Mouse (Mus musculus) hindbrain, embryonic 11.5 days (tissue): ENCODE data around the gene Ube2d1. TPM values are rescaled to one million over a fixed set of nuclear protein-coding genes. Genes with fewer than 3 reads are reported as not detected.
A peak's percentile ranks its signal among the peaks of the same experiment; 100 is the strongest.

ENCODE experiments used
- ATAC-seq: fragments of 200-750 bp; cut with Nextera tagmentation; 2 replicates; pipeline ENCODE4 v1.8.0; 2017; ENCODE audit warnings: mild to moderate bottlenecking, moderate TSS enrichment, moderate library complexity; ENCODE audit not compliant: low FRiP score
- DNase-seq: peaks from one replicate; pipeline ENCODE4 v3.0.0-alpha.2; 2015; ENCODE audit warnings: low spot score
- H3K27ac ChIP-seq: fragments of 300-500 bp; sonication (generic); 2 replicates; pipeline ENCODE4 v1.5.1; 2014; ENCODE audit warnings: mild to moderate bottlenecking, low read depth, low read length
- H3K27me3 ChIP-seq: fragments of 300-500 bp; sonication (generic); 2 replicates; pipeline ENCODE4 v1.6.1; 2014; ENCODE audit warnings: mild to moderate bottlenecking, low read length, moderate library complexity, mixed read lengths; ENCODE audit not compliant: control insufficient read depth, insufficient read depth
- H3K36me3 ChIP-seq: fragments of 300-500 bp; sonication (generic); 2 replicates; pipeline ENCODE4 v1.6.1; 2014; ENCODE audit warnings: mild to moderate bottlenecking, low read length, moderate library complexity, mixed read lengths; ENCODE audit not compliant: control insufficient read depth, insufficient read depth
- H3K4me1 ChIP-seq: fragments of 300-500 bp; sonication (generic); replicated peaks from 2 replicates; pipeline ENCODE4 v1.6.1; 2014; ENCODE audit warnings: low read length, mixed read lengths; ENCODE audit not compliant: control insufficient read depth, insufficient read depth
- H3K4me2 ChIP-seq: fragments of 300-500 bp; sonication (generic); replicated peaks from 2 replicates; pipeline ENCODE4 v1.6.1; 2014; ENCODE audit warnings: mild to moderate bottlenecking, low read depth, low read length
- H3K4me3 ChIP-seq: fragments of 300-500 bp; sonication (generic); 2 replicates; pipeline ENCODE4 v1.5.1; 2014; ENCODE audit warnings: low read depth, low read length
- H3K9ac ChIP-seq: fragments of 300-500 bp; sonication (generic); 2 replicates; pipeline ENCODE4 v1.6.1; 2014; ENCODE audit warnings: low read depth, low read length
- H3K9me3 ChIP-seq: fragments of 300-500 bp; sonication (generic); 2 replicates; pipeline ENCODE4 v1.6.1; 2016; ENCODE audit warnings: low read length; ENCODE audit not compliant: control insufficient read depth
- WGBS: fragments of 180-500 bp; shearing (Covaris S2); extraction: QIAGEN DNeasy Blood & Tissue Kit; methylation state at CpG from one replicate; pipeline ENCODE4 v1.1.7; 2014; 5-methylcytosine and 5-hydroxymethylcytosine counted together
- polyA plus RNA-seq: library from polyadenylated mRNA; unstranded; fragments of >200 nt; fragmentation: Nextera tagmentation; extraction: Ambion mirVana; gene quantifications from 2 replicates; pipeline ENCODE4 v1.2.1, GENCODE M21; 2014

Gene Ube2d1
- polyA plus RNA-seq, 1 experiment from 2014 or later = 221 TPM

DNA sequence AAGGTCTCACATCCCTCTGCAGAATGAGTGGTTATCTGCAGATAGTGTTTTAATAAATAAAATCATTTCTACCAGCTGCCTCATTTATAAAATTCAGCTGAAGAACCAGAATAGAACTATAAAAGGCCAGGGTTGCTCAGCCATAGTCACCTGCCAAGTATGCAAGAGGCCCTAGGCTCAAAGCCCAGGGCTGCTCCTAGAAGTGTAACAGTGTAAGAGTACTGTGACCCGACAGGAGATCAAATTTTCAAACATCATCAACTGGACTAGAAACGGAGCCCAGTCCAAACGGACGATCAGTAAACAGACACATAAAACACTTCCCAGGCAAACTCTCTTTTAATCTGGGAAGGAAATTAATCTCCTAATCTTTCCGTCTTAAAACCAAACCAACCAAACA, 33.2 kb downstream of the Ube2d1 start:
- H3K4me2 ChIP-seq = no peak overlapping the region
- WGBS = 85% methylated on average over 5 of the region's 5 CpGs
- H3K36me3 ChIP-seq = 0 out of 2 replicates have a peak, but pooled peaks cover 2% of the 10 kb centered on the region
- H3K4me3 ChIP-seq = no peak overlapping the region
- ATAC-seq (no peak), DNase-seq (no peak)
- no peaks in the 10 kb centered on the region for H3K27me3 ChIP-seq
- H3K9ac ChIP-seq = no peak overlapping the region
- H3K9me3 ChIP-seq = no peaks in the 10 kb centered on the region
- no peak overlapping the region for H3K27ac ChIP-seq
- no peaks in the 10 kb centered on the region for H3K4me1 ChIP-seq

DNA sequence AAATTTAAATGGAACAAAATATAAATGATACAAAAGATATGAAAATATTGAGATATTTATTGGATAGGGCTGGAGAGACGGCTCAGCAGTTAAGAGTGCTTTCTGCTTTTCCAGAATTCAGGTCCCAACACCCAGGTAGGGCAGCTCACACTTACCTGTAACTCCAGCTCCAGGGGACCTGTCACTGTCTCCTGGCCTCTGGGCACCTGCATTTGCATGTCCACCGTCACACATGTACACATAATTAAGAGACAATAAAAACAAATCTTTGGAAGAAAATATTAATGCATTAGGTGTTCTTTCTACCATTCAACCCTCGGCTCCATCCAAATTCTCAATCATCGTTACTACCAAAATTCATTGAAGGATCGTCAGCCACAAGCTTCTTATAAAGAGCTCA, 33.8 kb downstream of the Ube2d1 start:
- no peaks in the 10 kb centered on the region for H3K36me3 ChIP-seq
- H3K4me3 ChIP-seq = no peak overlapping the region
- no peak overlapping the region for H3K4me2 ChIP-seq
- WGBS = 93% methylated on average over 5 of the region's 5 CpGs
- no peaks in the 10 kb centered on the region for H3K4me1 ChIP-seq
- no peak overlapping the region for H3K27ac ChIP-seq
- no peak overlapping the region for H3K9ac ChIP-seq
- DNase-seq = no peak
- H3K9me3 ChIP-seq = no peaks in the 10 kb centered on the region
- ATAC-seq = no peak
- no peaks in the 10 kb centered on the region for H3K27me3 ChIP-seq

DNA sequence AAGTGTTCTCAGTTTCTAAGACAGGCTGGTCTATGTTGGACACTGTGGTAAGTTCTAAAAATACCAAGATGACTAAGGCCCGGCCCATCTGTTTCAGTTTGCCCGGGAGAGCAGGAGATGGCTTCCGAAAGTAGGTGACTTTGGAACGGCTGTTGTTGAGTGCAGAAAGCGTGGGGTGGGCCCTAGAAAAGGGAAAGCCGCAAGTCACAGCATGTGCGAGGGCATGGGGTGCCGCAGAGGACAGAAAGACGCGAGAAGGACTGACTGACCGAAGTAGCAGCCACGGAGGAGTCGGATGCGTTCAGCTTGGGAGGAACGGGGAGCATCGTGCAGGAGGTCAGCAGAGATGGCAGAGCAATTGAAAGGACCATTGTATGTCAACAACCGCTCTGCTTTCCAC, 34.6 kb downstream of the Ube2d1 start:
- Histone ChIP-seq H3K27me3 (no peaks in the 10 kb centered on the region), H3K4me1 (no peaks in the 10 kb centered on the region), H3K9ac (no peak overlapping the region), H3K27ac (no peak overlapping the region), H3K36me3 (no peaks in the 10 kb centered on the region), H3K4me3 (no peak overlapping the region), H3K9me3 (no peaks in the 10 kb centered on the region), H3K4me2 (no peak overlapping the region)
- ATAC-seq (no peak), DNase-seq (no peak)
- 79% methylated on average over 17 of the region's 17 CpGs for WGBS

DNA sequence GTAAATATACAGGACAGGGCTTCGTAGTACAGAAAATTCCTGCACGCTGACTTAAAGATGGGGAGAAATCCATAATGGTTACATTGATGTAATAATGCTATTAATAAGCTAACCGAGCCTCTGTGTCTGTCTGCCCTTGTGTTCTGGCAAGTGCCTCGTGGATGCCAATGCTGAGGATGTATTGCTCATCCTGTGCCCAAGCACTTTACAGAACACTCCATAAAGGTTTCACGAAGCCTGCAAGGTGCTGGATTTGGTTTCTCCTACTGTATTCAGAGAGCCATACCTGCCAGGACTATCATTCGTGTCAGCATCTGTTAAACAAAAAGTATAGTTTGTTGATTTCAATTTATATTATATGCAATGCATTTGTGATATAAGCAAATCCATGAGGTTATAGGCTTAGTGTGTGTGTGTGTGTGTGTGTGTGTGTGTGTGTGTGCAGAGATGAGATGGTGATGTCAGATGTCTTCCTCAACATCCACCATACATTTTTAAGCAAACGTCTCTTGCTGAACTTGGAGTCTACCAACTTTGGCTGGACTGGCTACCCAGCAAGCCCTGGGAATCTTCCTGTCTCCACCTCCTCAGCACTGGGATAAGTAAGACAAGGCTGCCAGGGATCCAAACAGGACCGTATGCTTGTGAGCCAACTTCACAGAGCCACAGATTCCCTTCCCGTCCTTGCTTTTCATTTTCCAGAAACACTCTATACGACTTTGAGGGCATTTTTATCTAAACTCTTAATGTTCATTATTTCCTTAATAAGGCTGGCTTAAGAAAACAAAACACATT, 35.8 kb downstream of the Ube2d1 start:
- DNase-seq (no peak), ATAC-seq (no peak)
- H3K9ac ChIP-seq = no peak overlapping the region
- H3K9me3 ChIP-seq = no peaks in the 10 kb centered on the region
- no peaks in the 10 kb centered on the region for H3K27me3 ChIP-seq
- no peak overlapping the region for H3K27ac ChIP-seq
- H3K4me2 ChIP-seq = no peak overlapping the region
- no peaks in the 10 kb centered on the region for H3K36me3 ChIP-seq
- no peak overlapping the region for H3K4me3 ChIP-seq
- WGBS = 88% methylated on average over 10 of the region's 10 CpGs
- H3K4me1 ChIP-seq = no peaks in the 10 kb centered on the region

DNA sequence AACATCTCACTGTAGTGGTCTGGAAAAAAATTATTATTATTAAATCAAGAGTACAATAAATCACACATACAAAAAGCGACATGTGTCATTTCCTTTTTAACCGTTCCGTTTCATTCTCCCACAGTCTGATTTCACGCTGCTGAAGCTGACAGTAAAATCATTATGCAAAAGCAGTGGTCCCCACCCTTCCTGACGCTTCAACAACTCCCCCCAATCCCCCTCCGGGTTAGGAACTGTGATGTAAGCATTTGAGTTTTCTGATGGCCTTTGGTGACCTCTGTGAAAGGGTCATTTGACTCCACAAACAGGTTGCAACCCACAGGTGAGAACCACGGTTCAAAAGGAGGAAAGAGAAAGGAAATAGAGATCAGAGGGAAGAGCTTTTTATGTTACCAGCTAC, 38.1 kb downstream of the Ube2d1 start:
- no peak for ATAC-seq
- no peaks in the 10 kb centered on the region for H3K36me3 ChIP-seq
- no peak overlapping the region for H3K4me3 ChIP-seq
- no peak overlapping the region for H3K4me2 ChIP-seq
- 59% methylated on average over 7 of the region's 7 CpGs for WGBS
- H3K27me3 ChIP-seq = no peaks in the 10 kb centered on the region
- no peaks in the 10 kb centered on the region for H3K9me3 ChIP-seq
- H3K9ac ChIP-seq = no peak overlapping the region
- H3K27ac ChIP-seq = no peak overlapping the region
- no peak for DNase-seq
- no peaks in the 10 kb centered on the region for H3K4me1 ChIP-seq

DNA sequence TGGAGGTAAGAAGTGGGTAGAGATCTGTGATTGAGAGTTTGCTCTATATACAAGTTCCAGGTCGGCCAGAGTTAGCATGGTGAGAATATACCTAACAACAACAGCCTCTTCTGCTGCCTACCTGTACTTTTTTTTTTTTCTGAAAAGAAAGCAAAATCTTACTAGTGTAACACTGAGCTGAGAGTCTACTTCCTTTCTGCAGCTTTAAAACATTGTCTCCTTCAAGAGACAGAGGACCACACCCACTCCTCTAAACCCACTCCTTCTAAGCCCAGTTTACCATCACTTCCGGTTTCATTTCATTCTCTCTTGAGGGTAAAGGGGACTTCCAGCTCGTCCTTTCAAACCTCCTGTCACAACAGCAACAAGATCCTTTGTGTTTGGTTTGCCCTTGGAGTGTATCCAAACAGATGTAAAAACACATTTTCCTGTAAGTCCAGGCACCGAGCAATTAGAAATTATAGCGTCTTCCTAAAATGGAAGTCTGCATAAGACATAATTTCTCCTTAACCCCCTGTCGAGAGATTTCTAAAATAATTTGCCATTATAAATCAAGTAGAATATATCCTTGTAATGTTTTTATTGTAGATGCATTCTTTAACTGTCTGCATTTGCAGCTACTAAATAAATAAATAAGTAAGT, 45.5 kb downstream of the Ube2d1 start:
- Histone ChIP-seq H3K4me3 (no peak overlapping the region), H3K4me2 (no peak overlapping the region), H3K36me3 (no peaks in the 10 kb centered on the region), H3K9me3 (no peaks in the 10 kb centered on the region), H3K27ac (no peak overlapping the region), H3K4me1 (no peaks in the 10 kb centered on the region), H3K27me3 (no peaks in the 10 kb centered on the region), H3K9ac (no peak overlapping the region)
- ATAC-seq = no peak
- 76% methylated on average over 6 of the region's 6 CpGs for WGBS
- no peak for DNase-seq

DNA sequence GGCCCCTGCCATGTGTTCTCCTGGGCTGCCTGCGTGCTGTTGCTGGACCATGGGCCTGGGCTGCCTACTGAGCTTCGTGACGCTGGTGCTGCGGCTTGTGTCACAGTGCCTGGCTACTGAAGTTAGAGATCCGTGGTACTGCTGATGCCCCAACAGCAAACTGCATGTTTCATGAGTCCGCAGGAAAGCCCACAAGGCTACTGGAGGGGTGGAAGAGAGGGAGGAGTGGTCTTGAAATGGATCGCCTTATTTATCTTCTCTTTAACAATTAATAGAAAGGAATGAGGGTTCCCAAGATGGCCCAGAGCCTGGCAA, 46.9 kb downstream of the Ube2d1 start, which contains the start of gene Tfam:
Gene Tfam, minus strand, starts transcription at position 41 of the 315 bp plus-strand sequence.
- Histone ChIP-seq H3K27me3 (no peaks in the 10 kb centered on the region), H3K4me2 (peak within 1 kb of the TSS; percentile 65), H3K4me1 (no peaks in the 10 kb centered on the region), H3K36me3 (no peaks in the 10 kb centered on the region), H3K4me3 (peak within 1 kb of the TSS; percentile 86), H3K27ac (peak within 1 kb of the TSS; percentile 71), H3K9me3 (no peaks in the 10 kb centered on the region), H3K9ac (peak within 1 kb of the TSS; percentile 83)
- DNase-seq (no peak), ATAC-seq (no peak)
- 5% methylated on average over 7 of the region's 7 CpGs for WGBS

DNA sequence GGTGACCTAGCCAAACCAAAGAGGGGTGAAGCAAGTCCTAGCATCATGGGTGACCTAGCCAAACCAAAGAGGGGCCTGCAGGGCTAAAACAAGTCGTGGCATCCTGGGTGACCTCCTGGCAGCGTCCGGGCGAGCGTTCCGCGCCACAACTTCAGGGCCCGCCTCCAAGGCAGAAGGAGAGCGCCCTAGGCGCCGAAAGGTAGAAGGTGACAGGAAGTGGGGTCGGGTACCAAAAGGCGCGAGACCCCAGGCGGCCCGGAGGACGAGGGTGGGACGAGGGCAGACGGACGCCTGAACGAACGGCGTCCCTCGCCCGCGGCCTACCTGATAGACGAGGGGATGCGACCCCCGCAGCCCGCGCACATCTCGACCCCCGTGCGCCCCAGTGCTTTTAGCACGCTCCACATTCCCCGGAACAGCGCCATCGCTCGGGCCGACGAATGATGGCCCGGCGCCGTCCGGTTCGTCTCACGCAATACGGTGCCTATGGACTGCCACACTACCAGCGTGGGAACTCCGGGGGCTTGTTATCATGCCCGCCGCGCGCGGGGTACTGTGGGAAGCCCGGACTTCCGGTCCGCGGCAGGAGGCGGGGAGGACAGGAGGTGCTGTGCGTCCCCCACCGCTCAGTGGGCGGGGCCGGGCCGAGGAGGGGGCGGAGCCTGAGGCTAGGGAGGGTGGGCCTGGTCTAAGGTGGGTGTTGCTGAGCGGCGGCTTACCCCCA, 47.4 kb downstream of the Ube2d1 start:
- Histone ChIP-seq H3K27me3 (no peaks in the 10 kb centered on the region), H3K9me3 (no peaks in the 10 kb centered on the region), H3K36me3 (no peaks in the 10 kb centered on the region), H3K4me2 (peak overlapping the region; percentile 65), H3K27ac (peak overlapping the region; percentile 71), H3K4me1 (no peaks in the 10 kb centered on the region), H3K9ac (peak overlapping the region; percentile 83), H3K4me3 (peak overlapping the region; percentile 86)
- ATAC-seq (peak; percentile 99), DNase-seq (peak; percentile 97)
- WGBS = under 1% methylated on average over 56 of the region's 68 CpGs
